Mouse (Mus musculus): ENCODE data around the gene 2410131K14Rik. TPM values are rescaled to one million over a fixed set of nuclear protein-coding genes. Genes with fewer than 3 reads are reported as not detected.

2410131K14Rik gene
- total RNA-seq (2021), result 10 to 100 TPM; 12.6 to 15.4 TPM

DNA sequence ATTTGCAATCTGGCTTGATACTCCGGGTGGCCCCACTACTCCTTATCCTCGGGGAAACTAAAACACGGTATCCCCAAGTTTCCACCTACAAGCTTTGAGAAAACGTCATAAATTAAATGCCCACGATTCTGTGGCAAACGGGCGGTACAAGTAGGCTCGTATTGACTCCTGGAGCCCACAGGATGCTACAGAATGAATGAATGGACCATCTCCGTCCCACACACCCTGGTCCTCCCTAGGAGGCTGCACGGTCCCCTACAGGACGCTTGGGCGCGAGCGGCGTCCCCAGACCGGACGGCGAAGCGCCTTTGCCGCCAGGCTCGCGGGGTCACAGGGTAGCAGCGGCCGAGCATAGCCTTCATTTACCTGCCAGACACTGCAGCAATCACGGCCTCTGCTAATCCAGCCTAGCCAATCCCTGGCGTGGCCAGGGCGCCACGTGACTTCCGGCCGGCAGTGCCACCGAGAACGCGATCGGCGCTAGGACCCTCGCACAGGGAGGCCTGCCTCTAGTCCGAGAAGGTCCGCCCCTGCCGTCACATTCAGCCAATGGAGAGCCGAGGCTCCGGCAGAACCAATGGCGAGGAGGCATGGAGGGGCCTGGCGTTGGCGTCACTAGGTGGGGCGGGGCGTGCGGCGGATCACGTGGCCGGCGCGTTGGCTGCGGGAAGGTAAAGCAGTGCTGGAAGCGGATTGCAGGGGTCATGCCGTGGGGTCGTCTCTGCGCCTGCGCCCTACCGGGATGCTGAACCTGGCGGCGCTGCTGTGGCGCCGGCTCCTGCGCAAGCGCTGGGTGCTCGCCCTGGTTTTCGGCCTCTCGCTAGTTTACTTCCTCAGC lies at the start of gene 2410131K14Rik, which contains the start of gene Rnft2:
Gene 2410131K14Rik, plus strand, starts transcription at position 622 of the 838 bp plus-strand sequence.
Gene Rnft2, minus strand, starts transcription at position 511 of the 838 bp plus-strand sequence.
- peak; percentile 97 to 98 for DNase-seq (ENCODE audit: extremely low spot score in 1 of 2, low spot score in 1 of 2)

DNA sequence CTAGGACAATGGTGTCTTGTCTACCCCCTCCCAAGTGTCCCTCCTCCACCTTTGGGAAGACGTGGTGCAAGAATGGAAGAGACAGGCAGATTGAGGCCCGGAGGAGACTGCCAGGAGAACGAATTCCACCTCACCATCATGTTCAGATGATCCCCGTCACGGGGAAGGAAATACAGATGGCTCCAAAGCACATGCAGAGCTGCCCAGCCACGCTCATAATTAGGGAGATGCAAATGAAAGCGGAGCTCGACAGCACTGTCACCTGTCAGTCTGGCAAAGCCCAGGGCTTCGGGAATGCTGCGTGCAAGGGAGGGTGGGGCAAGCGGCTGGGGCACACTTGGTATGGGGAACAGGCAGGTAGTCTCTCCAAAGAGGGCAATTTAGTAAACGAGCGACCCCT lies 47.6 kb upstream of the 2410131K14Rik start:
- no peak for DNase-seq (ENCODE audit: extremely low spot score in 1 of 2, low spot score in 1 of 2)

DNA sequence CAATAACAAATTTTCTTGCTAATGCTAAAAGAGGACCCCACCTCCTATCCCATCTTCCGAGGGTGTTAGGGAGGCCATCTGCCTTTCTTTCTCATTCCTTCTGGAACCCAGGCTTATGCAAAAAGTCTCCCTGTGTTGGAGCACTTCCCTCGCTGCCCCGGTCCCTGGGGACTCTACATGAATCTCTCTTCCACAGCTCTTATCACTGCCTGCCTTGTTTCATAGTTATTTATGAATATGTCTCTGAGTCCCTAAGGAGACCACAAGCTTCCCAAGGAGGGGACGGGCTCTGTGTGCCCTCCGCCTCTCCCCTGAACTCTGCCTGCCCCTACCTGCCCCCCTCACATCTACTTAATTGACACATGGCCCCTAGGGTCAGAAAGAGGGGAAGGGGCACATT lies 45.4 kb upstream of the 2410131K14Rik start:
- no peak for DNase-seq (ENCODE audit: extremely low spot score in 1 of 2, low spot score in 1 of 2)

DNA sequence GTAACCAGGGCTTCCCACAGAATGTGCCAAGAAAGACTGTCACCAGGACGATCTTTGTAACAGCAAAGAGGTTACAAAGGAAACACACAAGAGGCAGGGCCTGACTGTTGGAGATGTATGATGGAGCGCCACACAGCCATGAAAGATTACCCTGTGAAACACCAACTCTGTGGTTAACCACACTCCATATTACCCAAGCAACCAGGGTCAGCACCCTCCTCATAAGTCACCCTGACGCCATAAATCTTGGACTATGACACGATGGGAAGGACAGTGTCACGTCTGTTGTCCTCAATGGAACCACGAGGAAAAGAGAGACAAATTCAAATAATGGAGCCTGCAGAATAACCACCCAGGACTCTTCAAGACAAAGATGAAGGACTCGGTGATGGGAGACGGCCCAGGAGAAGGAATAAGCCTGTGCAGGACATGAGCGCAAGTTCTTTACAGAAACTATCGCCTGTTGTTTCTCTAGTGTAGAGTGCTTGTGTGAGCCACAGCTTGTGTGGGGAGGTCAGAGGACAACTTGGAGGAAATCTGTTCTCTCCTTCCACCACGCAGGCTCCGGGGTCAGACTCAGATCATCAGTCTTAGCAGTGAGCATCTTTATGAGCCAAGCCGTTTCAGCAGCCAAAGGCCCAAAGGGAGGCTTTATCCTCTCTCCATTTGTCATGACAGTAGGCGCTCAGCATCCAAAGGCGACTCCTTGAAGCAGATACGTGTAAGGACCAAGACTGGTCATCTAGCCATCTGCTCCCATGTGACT lies 40.2 kb upstream of the 2410131K14Rik start:
- no peak for DNase-seq (ENCODE audit: extremely low spot score in 1 of 2, low spot score in 1 of 2)

DNA sequence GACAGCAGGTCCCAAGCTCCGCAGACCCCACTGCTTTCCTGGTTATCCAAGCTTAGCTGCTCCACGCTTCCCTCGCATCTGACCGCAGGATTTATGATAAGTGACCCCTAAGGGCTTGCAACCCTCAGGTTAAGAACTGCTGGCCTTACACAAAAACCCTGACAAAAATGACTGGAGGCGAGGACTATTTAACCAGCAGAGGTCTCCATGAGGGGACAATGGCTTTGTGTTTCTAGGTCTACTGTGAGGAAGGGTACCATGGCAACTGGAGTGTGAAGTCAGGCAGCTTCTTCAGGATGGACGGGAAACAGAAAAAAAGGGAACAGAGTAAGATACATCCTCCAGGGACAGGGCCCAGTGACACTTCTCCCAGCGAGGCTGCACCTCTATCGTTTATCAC lies 39.2 kb upstream of the 2410131K14Rik start:
- DNase-seq (ENCODE audit: extremely low spot score in 1 of 2, low spot score in 1 of 2), result no peak

DNA sequence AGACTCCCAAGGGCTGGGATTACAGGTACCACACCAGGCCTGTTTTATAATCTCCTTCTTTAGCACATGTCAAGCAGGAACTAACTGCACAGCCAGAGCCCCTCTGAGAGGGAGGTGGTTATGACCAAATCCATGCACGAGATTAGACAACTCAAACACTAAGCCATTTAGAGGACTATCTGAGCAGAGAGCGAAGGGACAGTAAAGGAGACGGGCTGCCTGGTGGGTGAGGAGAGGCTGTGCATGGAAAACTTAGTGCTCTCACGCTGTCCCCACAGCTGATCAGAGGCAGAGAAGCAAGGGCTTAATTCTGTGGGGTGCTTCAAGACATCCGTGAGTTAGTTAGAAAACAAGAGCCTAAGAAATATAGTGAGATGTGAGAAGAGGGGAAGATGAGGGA lies 31.0 kb upstream of the 2410131K14Rik start:
- no peak for DNase-seq (ENCODE audit: extremely low spot score in 1 of 2, low spot score in 1 of 2)

DNA sequence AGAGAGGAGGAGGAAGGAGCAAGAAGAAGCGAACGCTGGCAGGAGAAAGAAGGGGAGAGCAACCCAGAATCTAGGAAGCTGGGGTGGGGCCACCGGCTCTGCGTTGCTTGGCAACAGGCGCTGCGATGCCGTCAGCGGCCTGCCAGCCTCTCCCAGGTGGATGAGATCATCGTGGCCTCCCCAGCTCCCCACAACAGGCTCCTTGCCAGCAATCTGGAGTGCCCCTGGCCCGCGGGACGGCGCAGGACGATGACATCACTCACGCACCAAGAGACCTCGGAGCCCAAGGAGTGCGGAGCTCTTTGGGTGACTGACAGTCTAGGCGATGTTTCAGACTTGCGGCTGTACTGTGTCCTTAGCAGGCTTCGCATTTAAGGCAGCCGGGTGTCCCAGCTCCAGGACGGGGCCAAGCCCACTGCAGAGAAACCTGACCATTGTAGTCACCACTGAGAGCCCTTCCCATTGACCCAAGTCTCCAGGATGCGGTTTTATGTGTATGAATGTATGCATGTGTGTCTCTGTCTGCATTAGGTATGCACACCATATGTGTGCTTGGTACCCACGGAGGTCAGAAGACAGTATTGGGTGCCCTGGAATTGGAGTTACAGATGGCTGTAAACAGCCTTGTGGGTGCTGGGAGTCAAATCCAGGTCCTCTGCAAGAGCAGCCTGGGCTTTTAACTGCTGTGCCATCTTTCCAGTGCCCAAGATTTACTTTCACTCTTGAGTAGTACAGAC lies 30.4 kb upstream of the 2410131K14Rik start:
- DNase-seq (ENCODE audit: extremely low spot score in 1 of 2, low spot score in 1 of 2), result peak; percentile 63 to 67

DNA sequence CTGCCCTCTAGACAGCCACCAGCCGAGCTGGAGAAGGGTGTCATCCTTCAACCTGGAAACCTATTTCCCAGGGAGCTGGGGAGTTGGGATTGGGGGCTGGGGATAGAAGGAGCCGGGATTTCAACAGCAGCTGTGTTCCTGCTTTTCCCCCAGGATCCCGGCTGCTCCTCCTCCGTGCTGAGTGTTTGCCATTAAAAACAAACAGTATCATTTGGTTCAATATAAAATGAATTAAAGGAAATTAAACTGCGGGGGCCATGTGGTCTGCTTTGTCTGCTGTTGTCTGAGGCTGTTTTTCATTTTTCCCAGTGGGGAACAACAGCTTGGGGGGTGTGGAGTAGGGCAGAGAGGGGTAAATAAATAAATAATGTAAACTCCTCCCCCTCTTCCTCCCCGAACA lies 27.6 kb upstream of the 2410131K14Rik start:
- peak in 1 of 2 experiments; percentile 24 for DNase-seq (ENCODE audit: extremely low spot score in 1 of 2, low spot score in 1 of 2)

DNA sequence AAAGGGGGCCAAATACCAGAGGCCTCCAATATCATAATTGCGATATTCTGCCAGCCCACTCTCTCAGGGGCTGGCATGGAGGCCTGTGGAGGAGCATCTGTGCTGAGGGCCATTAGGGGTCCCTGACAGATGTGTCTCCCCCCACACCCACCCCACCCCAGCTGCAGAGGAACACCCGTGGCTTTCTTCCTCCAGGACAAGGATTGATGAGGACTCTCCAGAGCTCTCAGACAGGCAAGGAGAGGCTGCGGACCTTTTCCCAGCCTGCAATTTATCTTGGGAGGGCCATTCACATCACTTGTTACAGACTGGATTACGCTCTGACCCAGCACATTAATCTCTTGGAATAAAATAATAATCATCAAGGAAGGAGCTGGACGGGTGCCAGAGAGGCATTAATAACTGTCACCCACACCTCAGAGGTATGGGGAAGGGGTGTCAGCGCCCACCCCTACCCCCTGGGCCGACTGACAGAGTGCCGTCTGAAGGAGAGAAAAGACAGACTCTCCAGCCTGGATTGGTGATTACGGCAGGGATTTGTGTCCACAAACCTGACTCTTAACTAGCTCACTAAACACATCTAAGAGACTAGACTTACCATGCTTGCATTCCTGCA lies 21.8 kb upstream of the 2410131K14Rik start:
- DNase-seq (ENCODE audit: extremely low spot score in 1 of 2, low spot score in 1 of 2), result no peak

DNA sequence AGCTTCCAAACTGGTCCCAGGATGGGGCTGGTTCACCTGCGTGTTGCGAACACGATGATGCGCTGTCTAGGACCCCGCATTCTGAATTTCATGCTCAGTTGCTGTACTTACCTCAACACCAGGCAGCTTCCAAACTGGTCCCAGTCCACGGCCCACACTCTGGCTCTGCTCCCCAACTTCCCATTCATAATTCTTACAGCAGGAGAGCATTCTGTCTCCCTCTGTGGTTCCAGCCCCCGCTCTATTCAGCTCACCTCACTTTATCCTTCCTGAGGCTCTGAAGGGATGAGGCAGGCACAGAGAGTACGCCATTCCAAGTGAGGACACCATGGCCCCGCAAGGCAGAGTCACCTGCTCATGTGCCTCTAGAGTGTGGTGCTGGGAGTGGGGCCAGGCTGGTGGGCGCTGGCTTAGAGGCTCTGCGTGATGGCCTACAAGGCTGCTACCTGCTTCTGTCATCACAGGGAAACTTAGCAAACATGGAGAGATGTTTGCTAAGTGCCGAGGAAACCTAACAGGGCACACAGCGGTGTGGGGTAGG lies 14.9 kb upstream of the 2410131K14Rik start:
- DNase-seq (ENCODE audit: extremely low spot score in 1 of 2, low spot score in 1 of 2), result no peak

DNA sequence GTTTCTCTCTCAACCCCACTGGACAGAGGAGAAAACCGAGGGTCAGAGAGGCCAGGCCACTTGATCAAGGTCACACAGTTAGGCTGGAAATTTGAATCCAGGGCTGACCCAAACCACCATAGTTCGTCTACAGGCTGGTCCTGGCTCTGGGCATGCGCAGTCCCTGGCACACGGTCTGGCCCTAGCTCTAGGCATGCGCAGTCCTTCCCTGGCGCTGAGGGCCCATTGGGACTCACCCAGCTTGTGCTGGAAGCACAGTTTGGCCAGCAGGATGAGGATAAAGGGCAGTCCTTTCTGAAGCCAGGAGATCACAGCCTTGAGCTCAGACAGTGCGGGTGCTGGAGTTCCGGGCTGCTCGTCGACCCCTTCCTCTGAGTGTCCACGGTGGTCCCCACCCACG lies 8.1 kb upstream of the 2410131K14Rik start:
- peak in 1 of 2 experiments; percentile 34 for DNase-seq (ENCODE audit: extremely low spot score in 1 of 2, low spot score in 1 of 2)

DNA sequence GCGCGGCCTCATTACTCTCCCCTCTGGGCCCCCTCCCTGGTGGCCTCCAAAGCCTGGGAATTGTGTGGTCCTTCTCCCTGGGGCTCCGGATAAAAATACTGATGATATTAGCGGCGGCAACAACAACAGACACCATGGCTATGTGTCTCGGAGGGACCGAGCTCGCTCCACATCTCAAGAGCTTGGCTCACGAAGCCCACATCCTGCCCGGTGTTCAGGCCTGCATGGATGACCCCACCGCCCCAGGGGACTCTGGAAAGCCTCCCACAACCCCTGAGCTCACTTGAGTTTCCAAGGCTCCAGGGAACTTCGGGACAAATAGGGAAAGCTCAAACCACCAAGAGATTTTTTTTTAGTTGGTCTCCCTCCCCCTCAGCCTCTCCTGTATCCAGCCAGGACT lies 5.4 kb upstream of the 2410131K14Rik start:
- DNase-seq (ENCODE audit: extremely low spot score in 1 of 2, low spot score in 1 of 2), result no peak

DNA sequence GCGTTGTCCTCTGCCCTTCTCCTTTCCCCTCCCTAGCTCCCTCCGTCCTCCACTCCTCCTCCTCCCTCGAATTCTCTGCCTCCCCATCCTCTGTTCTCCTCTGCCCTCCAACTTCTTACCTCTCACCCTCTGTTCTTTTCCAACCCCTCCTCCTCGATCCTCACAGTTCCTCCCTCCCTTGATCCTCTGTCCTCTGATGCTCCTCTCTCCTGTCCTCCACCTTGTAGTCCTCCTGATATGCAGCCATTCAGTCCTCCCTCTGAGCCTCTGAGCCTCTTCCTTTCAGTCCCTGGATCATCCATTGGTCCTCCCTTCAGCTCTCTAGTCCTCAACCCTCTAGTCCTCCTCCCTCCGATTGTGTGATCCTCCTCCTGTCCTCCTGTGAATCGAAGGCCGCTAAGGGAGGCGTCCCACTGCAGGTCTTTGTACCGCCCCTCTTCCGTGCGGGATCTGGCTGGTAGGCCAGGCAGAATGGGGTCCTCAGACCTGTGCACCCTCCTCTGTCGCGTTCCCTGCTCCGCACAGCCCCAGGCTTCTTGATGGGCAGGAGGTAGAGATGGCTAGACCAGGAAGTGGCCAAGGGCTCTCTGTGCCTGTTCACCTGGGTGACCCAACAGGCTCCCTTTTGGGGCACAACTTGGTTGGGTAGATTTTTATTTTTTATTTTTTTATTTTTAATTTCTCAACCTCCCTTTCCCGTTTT lies 730 bp downstream of the 2410131K14Rik start:
- DNase-seq (ENCODE audit: extremely low spot score in 1 of 2, low spot score in 1 of 2), result no peak

DNA sequence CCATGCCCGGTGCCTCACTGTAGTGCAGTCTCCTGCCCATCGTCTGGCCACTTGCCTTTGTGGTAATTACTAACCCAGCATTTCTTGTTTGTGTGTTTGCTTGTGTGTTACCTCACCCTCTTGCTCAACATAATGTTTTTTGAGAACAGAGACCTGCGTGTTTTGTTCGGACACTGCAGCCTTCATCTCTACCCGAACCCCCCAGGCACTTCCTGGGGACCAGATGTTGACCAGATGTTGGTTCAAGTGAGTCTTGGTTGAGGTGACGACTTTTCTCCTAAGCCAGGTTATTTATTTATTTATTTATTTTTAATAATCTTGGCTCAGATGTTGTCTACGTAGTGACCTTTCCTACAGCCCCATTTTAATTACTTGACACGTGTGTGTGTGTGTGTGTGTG lies 2.4 kb downstream of the 2410131K14Rik start:
- DNase-seq (ENCODE audit: extremely low spot score in 1 of 2, low spot score in 1 of 2), result no peak

DNA sequence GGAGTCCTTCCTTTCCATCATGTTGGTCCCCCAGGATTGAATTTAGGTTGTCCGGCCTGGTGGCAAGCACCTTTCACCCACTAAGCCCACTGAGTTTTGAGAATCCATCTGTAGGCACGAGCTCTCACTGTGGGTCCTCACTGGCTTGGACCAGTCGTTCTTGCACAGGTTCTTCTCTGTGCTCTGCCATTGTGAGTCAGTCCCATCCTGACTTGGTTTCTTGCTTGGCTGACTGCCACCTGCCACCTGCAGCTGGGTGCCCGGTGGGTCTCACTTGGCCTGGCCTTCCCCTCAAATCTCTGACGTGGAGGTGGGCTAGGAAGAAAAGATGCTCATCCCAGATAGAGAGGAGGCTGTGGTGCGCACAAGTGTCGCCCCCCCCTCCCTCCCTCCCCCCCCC lies 6.0 kb downstream of the 2410131K14Rik start:
- no peak for DNase-seq (ENCODE audit: extremely low spot score in 1 of 2, low spot score in 1 of 2)

DNA sequence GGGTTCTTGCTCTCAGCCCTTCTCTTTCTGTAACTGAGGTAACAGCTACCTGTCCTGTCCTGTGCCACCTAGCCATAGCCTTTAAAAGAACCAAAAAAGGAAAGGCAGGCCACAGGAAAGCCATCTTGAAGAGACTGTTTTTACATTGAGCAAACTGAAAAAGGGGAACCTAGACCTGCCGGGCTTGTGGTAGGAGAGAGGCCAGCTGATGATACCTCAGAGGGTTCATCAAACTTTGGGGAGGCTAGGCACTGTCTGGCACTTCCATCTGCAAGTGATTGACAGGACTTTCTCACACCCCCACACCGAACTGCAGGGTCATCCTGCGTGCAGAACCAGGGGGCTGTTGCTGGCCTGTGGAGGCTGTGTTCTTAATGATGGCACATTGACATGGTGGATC lies 8.5 kb downstream of the 2410131K14Rik start:
- DNase-seq (ENCODE audit: extremely low spot score in 1 of 2, low spot score in 1 of 2), result no peak

DNA sequence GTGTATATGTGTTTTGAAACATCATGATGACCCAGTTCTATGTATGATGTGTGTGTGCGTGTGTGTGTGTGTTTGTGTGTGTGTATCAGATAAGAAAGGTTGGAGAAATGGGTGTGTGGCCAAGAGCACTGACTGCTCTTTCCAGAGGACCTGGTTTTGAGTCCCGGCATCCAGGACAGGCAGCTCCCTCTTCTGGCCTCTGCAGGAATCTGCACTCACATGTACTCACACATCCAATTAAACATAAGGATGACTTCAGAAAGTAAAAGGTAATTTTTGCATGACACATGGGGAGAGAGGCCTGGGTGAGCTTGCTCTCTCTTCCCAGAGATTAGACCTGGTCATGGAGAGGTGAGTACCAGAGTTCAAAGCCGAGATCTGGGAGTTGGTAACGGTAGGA lies 12.0 kb downstream of the 2410131K14Rik start:
- no peak for DNase-seq (ENCODE audit: extremely low spot score in 1 of 2, low spot score in 1 of 2)

DNA sequence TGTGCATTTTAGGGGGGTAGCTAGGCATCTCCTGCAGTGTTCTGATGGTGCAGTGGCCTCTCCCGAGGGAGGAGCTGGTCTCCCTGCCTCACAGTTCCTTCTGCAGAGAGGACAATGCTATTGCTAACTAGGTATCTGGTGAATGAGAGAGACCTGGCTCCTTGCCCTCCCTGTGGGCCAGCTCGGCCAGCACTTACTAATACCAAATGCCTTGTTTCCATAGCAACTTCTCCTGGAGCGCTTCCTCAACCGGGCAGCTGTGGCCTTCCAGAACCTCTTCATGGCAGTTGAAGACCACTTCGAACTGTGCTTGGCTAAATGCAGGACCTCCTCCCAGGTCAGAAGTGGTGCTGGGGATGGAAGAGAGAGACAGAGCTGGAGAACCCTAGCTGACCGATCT lies 14.1 kb downstream of the 2410131K14Rik start:
- DNase-seq (ENCODE audit: extremely low spot score in 1 of 2, low spot score in 1 of 2), result no peak

DNA sequence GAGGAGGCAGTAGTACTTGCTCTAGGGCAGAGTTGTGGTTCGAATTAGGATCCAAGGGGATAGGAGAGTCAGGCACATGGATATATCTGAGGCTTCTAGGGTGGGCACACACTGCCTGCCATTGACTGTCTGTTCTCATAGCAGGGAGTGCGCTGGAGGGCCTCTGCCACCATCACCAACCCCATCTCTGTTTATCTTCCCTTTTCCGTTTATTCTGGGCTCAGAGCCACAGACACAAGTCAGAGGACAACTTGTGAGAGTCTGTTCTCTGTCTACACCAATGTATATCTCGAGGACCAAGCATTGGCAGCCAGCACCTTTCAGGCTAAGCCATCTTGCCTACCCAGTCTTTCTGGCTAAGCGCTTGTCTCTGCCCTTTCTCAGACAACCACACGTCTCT lies 14.6 kb downstream of the 2410131K14Rik start:
- DNase-seq (ENCODE audit: extremely low spot score in 1 of 2, low spot score in 1 of 2), result no peak

DNA sequence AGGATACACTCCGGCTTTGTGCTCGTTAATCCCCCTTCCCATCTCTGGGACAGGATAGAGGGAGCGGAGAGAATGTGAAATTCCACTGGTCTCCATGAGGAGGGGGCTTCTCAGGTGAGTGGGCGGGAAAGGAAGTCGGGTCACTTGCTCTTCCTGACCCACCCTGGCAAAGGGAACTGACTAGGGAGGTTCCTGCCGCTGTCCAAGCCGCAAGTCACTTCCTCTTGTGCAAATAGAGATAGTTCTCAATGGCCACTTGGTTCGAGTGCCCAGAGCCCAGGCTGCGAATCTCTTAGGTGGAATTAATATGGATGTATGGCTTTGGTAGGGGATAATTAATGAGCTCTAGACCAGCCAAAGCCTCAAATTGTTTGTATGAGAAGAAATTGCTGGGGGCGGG lies 15.0 kb downstream of the 2410131K14Rik start:
- no peak for DNase-seq (ENCODE audit: extremely low spot score in 1 of 2, low spot score in 1 of 2)

All from layer of hippocampus, postnatal 25 days (tissue).